ENCODE assay signal across 9 mouse cellular contexts in the genomic region with DNA sequence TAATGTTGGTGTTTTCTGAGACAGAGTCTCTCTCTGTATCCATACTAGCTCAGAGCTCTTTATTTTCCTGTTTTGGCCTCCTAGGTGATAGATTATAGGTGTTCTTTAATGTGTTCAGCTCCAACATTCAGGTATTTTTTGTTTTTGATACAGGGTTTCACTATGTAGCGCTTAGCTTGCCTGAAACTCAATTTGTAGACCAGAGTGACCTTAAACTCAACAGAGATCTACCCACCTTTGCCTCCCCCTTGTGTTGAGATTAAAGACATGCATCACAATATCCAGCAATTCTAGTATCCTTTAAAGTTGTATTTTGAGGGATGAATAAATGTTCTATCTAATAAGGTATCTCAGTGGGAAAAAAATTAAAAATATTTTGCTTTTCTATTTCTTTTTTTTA.
DNase-seq lines count a peak whose midpoint lies in the region; ATAC-seq and TF ChIP-seq lines count a peak whose summit lies in the region.
"Had no signal": no experiment of that assay in that cellular context is flagged by ENCODE, and none has a peak within 500 bp of the region (broad histone marks: within the 10 kb centered on the region; RNA-seq: fewer than 3 reads in every experiment).

No protein-coding gene starts in this region.

- H3K27me3 ChIP-seq in forebrain, embryonic 14.5 days (replicated peaks; ENCODE audit: control insufficient read depth, insufficient read depth, low read length): no peaks in the 10 kb centered on the region
- no peaks in the 10 kb centered on the region for H3K27me3 ChIP-seq in forebrain, embryonic 12.5 days
- H3K27me3 ChIP-seq: hindbrain, embryonic 15.5 days had no signal

- ATAC-seq in forebrain, embryonic 14.5 days: no peak; the same call in 1 of the 2 replicates
- no peak for ATAC-seq in forebrain, embryonic 12.5 days (ENCODE audit: low FRiP score)
- no peak for ATAC-seq in monocyte, adult 5-6 weeks (replicated peaks; ENCODE audit: insufficient number of reproducible peaks, low FRiP score, low TSS enrichment, poor library complexity, severe bottlenecking)

- WGBS in forebrain, embryonic 14.5 days: 81% methylated on average over 1 of the region's 1 CpGs
- WGBS in forebrain, embryonic 12.5 days: 94% methylated on average over 1 of the region's 1 CpGs

- H3K4me3 ChIP-seq in forebrain, embryonic 14.5 days (ENCODE audit: low read depth, low read length): no peak overlapping the region
- no peak overlapping the region for H3K4me3 ChIP-seq in forebrain, embryonic 12.5 days (replicated peaks)
- H3K4me3 ChIP-seq in layer of hippocampus, adult 2 months: no peak overlapping the region
- H3K4me3 ChIP-seq: hindbrain, embryonic 15.5 days had no signal

- no peak overlapping the region for H3K27ac ChIP-seq in forebrain, embryonic 14.5 days (ENCODE audit: low read depth, low read length)
- H3K27ac ChIP-seq in forebrain, embryonic 12.5 days: no peak overlapping the region
- no peak overlapping the region for H3K27ac ChIP-seq in layer of hippocampus, adult 2 months
- H3K27ac ChIP-seq: hindbrain, embryonic 15.5 days had no signal

- peak; percentile 12 for DNase-seq in forebrain, embryonic 14.5 days (ENCODE audit: low spot score)
- no peak for DNase-seq in layer of hippocampus, adult 2 months (ENCODE audit: low spot score in 2 of 2)
- DNase-seq in layer of hippocampus, adult 9-10 months (ENCODE audit: low spot score): no peak
- DNase-seq in MN1 (ENCODE audit: low spot score): peak; percentile 10
- DNase-seq in lung, postnatal 36 days: peak; percentile 21
- DNase-seq in frontal cortex, postnatal 10 days (ENCODE audit: low spot score in 2 of 2): no peak

- H3K9me3 ChIP-seq in forebrain, embryonic 14.5 days (replicated peaks; ENCODE audit: control insufficient read depth, low read length): no peaks in the 10 kb centered on the region
- no peaks in the 10 kb centered on the region for H3K9me3 ChIP-seq in forebrain, embryonic 12.5 days
- H3K9me3 ChIP-seq: hindbrain, embryonic 15.5 days had no signal

- H3K9ac ChIP-seq in forebrain, embryonic 14.5 days (ENCODE audit: low read length): no peak overlapping the region
- H3K9ac ChIP-seq in forebrain, embryonic 12.5 days: no peak overlapping the region
- H3K9ac ChIP-seq: hindbrain, embryonic 15.5 days had no signal

- H3K36me3 ChIP-seq in forebrain, embryonic 14.5 days (ENCODE audit: control insufficient read depth, insufficient read depth, low read length): peaks cover 17% of the 10 kb centered on the region; the same call in 1 of the 2 replicates
- 0 out of 2 replicates have a peak, but pooled peaks cover 3% of the 10 kb centered on the region for H3K36me3 ChIP-seq in forebrain, embryonic 12.5 days (replicated peaks)

- no peak overlapping the region for H3K4me2 ChIP-seq in forebrain, embryonic 14.5 days (ENCODE audit: low read length)
- H3K4me2 ChIP-seq in forebrain, embryonic 12.5 days: no peak overlapping the region
- H3K4me2 ChIP-seq: hindbrain, embryonic 15.5 days had no signal

- peak; percentile 72 for TF ChIP-seq CTCF in layer of hippocampus, adult 2 months (conservative IDR thresholded peaks at IDR 0.05)

- H3K4me1 ChIP-seq in forebrain, embryonic 14.5 days (ENCODE audit: control insufficient read depth, insufficient read depth, low read length): no peaks in the 10 kb centered on the region
- no peaks in the 10 kb centered on the region for H3K4me1 ChIP-seq in forebrain, embryonic 12.5 days
- H3K4me1 ChIP-seq: hindbrain, embryonic 15.5 days had no signal

Comparison
In these comparisons a context has a peak if more than half of its experiments do, and no peak if none do; other contexts are left out.
1. DNase-seq: peak in forebrain, embryonic 14.5 days (single experiment), MN1 (single experiment) and lung, postnatal 36 days (single experiment); none in layer of hippocampus, adult 2 months (0 of 2), layer of hippocampus, adult 9-10 months (single experiment) and frontal cortex, postnatal 10 days (0 of 2).